Mouse (Mus musculus) brain, embryonic 14.5 days (tissue): ENCODE results near the gene Ctf1.

Experiments
- CTCF ChIP-seq: fragments of 200-500 bp; IDR thresholded peaks from 2 replicates; pipeline ENCODE4 v1.5.1; 2012; ENCODE audit warnings: inconsistent platforms, mild to moderate bottlenecking, moderate library complexity, borderline replicate concordance; ENCODE audit not compliant: insufficient read depth, insufficient read length; ENCODE audit errors: extremely low read depth
- POLR2A ChIP-seq: fragments of 200-500 bp; IDR thresholded peaks from 2 replicates; pipeline ENCODE4 v1.6.1; 2012; ENCODE audit warnings: mild to moderate bottlenecking, inconsistent platforms, borderline replicate concordance; ENCODE audit not compliant: poor library complexity, insufficient read depth, insufficient read length, severe bottlenecking; ENCODE audit errors: extremely low read depth

DNA sequence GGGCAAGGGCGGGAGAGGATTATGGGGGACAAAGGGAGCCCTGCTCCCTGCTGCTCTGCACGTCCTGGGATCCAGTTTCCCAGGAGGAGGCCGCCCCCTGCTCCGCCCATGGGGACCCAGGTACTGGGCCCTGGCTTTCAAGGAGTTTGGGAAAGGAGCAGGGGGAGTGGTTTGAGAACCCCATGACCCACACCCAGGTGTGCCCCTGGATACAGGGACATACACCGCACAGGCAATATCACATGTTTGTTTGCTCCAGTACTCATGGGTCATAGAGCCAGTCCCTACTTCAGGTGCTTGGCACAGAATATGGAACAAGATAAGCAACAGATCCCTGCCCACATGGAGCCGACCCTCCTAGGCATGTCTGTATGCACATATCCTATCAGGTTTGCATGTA lies 13.4 kb downstream of the Ctf1 start:
- TF ChIP-seq CTCF, result no peak
- no peak for TF ChIP-seq POLR2A
